Mouse (Mus musculus): ENCODE results near the gene Mei4. TPM values are rescaled to one million over a fixed set of nuclear protein-coding genes. Genes with fewer than 3 reads are reported as not detected.

The Mei4 gene
- polyA plus RNA-seq, 1 experiment from 2014 or later: 0.49 TPM

DNA sequence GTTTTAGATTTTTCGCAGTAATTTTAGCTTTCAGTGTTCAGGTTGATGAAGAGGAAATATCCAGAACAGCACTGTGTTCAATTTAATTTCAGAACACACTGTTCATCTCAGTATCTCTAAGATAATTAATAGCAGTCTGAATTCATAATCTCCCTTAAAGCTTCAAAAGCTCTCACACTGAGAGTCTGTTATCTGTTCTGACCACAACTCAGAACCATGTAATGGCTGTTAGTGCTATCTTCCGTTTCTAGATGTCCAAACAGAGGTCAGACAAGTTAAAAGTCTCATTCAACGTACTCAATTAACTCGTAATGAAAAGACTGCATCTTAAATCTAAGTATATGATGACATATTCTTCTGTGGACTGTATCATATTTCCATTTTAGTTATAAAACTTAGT is 77.1 kb downstream of the Mei4 start:
- Histone ChIP-seq H3K9ac (ENCODE audit: low read depth, low read length) (no peak overlapping the region), H3K27ac (ENCODE audit: low read depth, low read length) (no peak overlapping the region), H3K4me1 (ENCODE audit: control insufficient read depth, insufficient read depth, low read length) (no peaks in the 10 kb centered on the region), H3K9me3 (ENCODE audit: control insufficient read depth, low read length) (no peaks in the 10 kb centered on the region), H3K36me3 (ENCODE audit: control insufficient read depth, insufficient read depth, low read length) (no peaks in the 10 kb centered on the region), H3K27me3 (ENCODE audit: control insufficient read depth, insufficient read depth, low read length) (no peaks in the 10 kb centered on the region), H3K4me2 (replicated peaks; ENCODE audit: low read depth, low read length) (no peak overlapping the region), H3K4me3 (ENCODE audit: low read length) (no peak overlapping the region)
- 88% methylated on average over 4 of the region's 4 CpGs for WGBS
- ATAC-seq (ENCODE audit: low FRiP score, low TSS enrichment): no peak

DNA sequence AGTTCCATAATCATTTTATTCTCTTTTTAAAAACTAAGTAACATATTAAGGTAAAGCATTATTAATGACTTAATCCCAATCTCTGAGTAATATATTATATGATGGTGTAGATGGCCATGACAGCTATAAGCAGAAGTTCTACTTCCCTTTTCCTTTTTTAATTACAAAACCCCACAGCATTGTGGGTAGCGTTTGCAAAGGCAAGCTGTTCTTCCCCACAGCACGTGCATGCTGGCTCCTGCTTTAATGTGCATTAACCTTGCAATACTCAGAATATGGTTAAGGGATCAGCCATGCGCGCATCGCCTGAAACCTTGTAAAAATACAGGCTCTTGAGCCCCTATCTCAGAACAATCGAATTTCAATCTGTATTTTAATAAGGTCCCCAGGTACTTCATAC is 82.2 kb downstream of the Mei4 start:
- Histone ChIP-seq H3K4me1 (ENCODE audit: control insufficient read depth, insufficient read depth, low read length) (no peaks in the 10 kb centered on the region), H3K9ac (ENCODE audit: low read depth, low read length) (no peak overlapping the region), H3K36me3 (ENCODE audit: control insufficient read depth, insufficient read depth, low read length) (no peaks in the 10 kb centered on the region), H3K27me3 (ENCODE audit: control insufficient read depth, insufficient read depth, low read length) (no peaks in the 10 kb centered on the region), H3K27ac (ENCODE audit: low read depth, low read length) (no peak overlapping the region), H3K9me3 (ENCODE audit: control insufficient read depth, low read length) (no peaks in the 10 kb centered on the region), H3K4me2 (replicated peaks; ENCODE audit: low read depth, low read length) (no peak overlapping the region), H3K4me3 (ENCODE audit: low read length) (no peak overlapping the region)
- 72% methylated on average over 6 of the region's 6 CpGs for whole genome bisulfite sequencing
- ATAC-seq (ENCODE audit: low FRiP score, low TSS enrichment): no peak

DNA sequence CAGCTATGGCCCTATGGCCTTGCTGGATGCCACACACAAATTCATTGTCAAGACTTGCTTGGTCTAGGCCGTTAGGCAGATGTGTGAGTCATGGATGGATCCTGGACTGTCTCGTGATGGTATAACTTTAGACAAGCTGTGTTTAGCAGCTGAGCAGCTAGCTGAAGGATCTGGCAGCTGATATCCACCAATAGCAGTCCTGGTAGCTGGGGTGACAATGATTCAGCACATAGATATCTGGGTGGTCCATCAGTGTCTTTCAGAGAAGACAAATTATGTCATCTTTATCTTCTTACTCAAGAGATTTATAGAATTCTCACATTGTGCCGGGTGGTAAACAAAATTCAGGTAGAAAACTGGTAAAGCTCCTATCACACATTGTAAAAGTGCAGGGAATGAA is 93.4 kb downstream of the Mei4 start:
- Histone ChIP-seq H3K36me3 (ENCODE audit: control insufficient read depth, insufficient read depth, low read length) (no peaks in the 10 kb centered on the region), H3K9me3 (ENCODE audit: control insufficient read depth, low read length) (no peaks in the 10 kb centered on the region), H3K27me3 (ENCODE audit: control insufficient read depth, insufficient read depth, low read length) (no peaks in the 10 kb centered on the region), H3K4me3 (ENCODE audit: low read length) (no peak overlapping the region), H3K27ac (ENCODE audit: low read depth, low read length) (no peak overlapping the region), H3K4me2 (replicated peaks; ENCODE audit: low read depth, low read length) (no peak overlapping the region), H3K4me1 (ENCODE audit: control insufficient read depth, insufficient read depth, low read length) (no peaks in the 10 kb centered on the region), H3K9ac (ENCODE audit: low read depth, low read length) (no peak overlapping the region)
- WGBS: 86% methylated on average over 3 of the region's 3 CpGs
- no peak for ATAC-seq (ENCODE audit: low FRiP score, low TSS enrichment)

DNA sequence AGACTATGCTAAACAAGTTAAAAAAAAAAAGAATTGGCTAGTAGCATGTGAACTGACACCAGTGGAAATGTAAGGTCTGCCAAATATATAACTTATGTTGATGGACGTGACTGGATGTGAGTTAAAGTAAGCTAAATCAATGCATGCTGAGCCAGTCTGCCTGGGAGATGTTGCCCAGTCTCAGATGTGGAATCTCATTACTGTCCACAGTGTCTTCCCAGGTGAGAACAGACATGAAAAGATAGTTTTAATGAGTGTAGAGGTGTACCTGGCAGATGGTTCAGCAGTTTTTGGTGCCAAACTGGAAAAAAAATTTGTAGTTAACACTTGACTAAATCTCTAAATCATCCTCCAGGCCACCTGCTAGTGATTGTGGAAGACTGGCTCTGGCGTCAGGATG is 94.4 kb downstream of the Mei4 start:
- H3K4me3 ChIP-seq (ENCODE audit: low read length): no peak overlapping the region
- no peak for ATAC-seq (ENCODE audit: low FRiP score, low TSS enrichment)
- no peaks in the 10 kb centered on the region for H3K27me3 ChIP-seq (ENCODE audit: control insufficient read depth, insufficient read depth, low read length)
- H3K36me3 ChIP-seq (ENCODE audit: control insufficient read depth, insufficient read depth, low read length): no peaks in the 10 kb centered on the region
- H3K4me2 ChIP-seq (replicated peaks; ENCODE audit: low read depth, low read length): no peak overlapping the region
- no peaks in the 10 kb centered on the region for H3K4me1 ChIP-seq (ENCODE audit: control insufficient read depth, insufficient read depth, low read length)
- H3K9me3 ChIP-seq (ENCODE audit: control insufficient read depth, low read length): no peaks in the 10 kb centered on the region
- WGBS: 80% methylated on average over 2 of the region's 2 CpGs
- H3K27ac ChIP-seq (ENCODE audit: low read depth, low read length): no peak overlapping the region
- no peak overlapping the region for H3K9ac ChIP-seq (ENCODE audit: low read depth, low read length)

DNA sequence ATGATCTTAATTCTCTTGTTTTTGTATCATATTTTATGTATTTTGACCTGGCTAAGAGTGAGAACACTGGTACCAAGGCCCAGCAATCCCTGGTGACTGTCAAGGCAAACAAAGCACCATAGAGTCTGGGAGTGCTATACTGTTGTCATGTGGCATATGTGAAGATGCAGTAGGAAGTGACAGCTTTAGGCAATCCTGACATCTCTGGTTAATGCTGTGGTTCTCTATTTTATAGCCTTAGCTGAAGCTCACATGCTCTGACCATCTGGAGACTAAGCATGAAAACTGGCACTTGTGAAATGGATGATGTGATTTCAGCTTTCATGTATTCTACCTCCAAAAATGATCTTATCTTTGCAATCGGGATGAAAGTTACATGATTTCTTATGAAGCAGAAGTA is 103.3 kb downstream of the Mei4 start:
- ATAC-seq (ENCODE audit: low FRiP score, low TSS enrichment): no peak
- H3K9ac ChIP-seq (ENCODE audit: low read depth, low read length): no peak overlapping the region

DNA sequence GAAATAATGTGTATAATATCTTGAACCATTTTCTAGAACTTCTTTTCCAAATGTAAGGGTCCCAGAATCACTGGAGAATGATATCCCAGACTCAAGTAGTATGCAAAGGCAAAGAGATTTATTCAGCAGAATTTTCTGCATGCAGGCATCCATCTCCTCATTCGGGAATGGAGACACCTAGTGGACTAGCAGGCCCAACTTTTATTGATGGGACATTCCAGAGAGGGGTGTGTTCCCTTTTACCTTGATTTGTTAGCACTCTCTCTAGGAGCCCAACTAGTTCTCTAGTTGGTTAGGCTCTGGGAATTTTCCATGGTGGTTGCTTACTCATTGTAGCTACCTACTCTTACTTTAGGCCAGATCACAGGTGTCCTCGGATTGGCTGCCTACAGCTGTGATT is 105.5 kb downstream of the Mei4 start:
- Histone ChIP-seq H3K4me3 (ENCODE audit: low read length) (no peak overlapping the region), H3K36me3 (ENCODE audit: control insufficient read depth, insufficient read depth, low read length) (no peaks in the 10 kb centered on the region), H3K9me3 (ENCODE audit: control insufficient read depth, low read length) (no peaks in the 10 kb centered on the region), H3K27me3 (ENCODE audit: control insufficient read depth, insufficient read depth, low read length) (no peaks in the 10 kb centered on the region), H3K4me1 (ENCODE audit: control insufficient read depth, insufficient read depth, low read length) (no peaks in the 10 kb centered on the region), H3K9ac (ENCODE audit: low read depth, low read length) (no peak overlapping the region), H3K4me2 (replicated peaks; ENCODE audit: low read depth, low read length) (no peak overlapping the region), H3K27ac (ENCODE audit: low read depth, low read length) (no peak overlapping the region)
- WGBS: 60% methylated on average over 2 of the region's 2 CpGs
- ATAC-seq (ENCODE audit: low FRiP score, low TSS enrichment): no peak

More for the DNA sequence above, 103.3 kb downstream of the Mei4 start:
- Histone ChIP-seq H3K9me3 (ENCODE audit: control insufficient read depth, low read length) (no peaks in the 10 kb centered on the region), H3K4me2 (replicated peaks; ENCODE audit: low read depth, low read length) (no peak overlapping the region), H3K27ac (ENCODE audit: low read depth, low read length) (no peak overlapping the region), H3K4me3 (ENCODE audit: low read length) (no peak overlapping the region), H3K4me1 (ENCODE audit: control insufficient read depth, insufficient read depth, low read length) (no peaks in the 10 kb centered on the region), H3K27me3 (ENCODE audit: control insufficient read depth, insufficient read depth, low read length) (no peaks in the 10 kb centered on the region), H3K36me3 (ENCODE audit: control insufficient read depth, insufficient read depth, low read length) (no peaks in the 10 kb centered on the region)
- 93% methylated on average over 1 of the region's 1 CpGs for WGBS

DNA sequence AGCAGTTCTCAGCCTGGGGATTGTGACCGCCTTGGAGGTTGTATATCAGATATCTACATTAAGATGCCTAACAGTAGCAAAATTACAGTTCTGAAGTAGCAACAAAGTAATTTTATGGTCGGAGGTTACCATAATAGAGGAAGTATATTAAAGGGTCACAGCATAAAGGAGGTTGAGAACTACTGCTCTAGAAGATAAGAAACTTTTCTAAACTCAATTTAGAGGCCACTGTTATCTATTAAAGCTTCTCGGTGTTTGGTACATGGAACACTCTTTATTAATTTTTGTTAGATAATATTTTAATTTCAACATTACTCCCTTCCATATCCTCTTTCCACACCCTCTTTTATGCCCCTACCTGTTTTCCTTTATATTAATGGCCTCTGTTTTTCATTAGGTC is 119.0 kb downstream of the Mei4 start:
- H3K27ac ChIP-seq (ENCODE audit: low read depth, low read length): no peak overlapping the region
- no peaks in the 10 kb centered on the region for H3K27me3 ChIP-seq (ENCODE audit: control insufficient read depth, insufficient read depth, low read length)
- H3K9ac ChIP-seq (ENCODE audit: low read depth, low read length): no peak overlapping the region
- no peak for ATAC-seq (ENCODE audit: low FRiP score, low TSS enrichment)
- WGBS: 83% methylated on average over 3 of the region's 3 CpGs
- no peak overlapping the region for H3K4me3 ChIP-seq (ENCODE audit: low read length)
- H3K9me3 ChIP-seq (ENCODE audit: control insufficient read depth, low read length): no peaks in the 10 kb centered on the region
- no peak overlapping the region for H3K4me2 ChIP-seq (replicated peaks; ENCODE audit: low read depth, low read length)
- no peaks in the 10 kb centered on the region for H3K36me3 ChIP-seq (ENCODE audit: control insufficient read depth, insufficient read depth, low read length)
- H3K4me1 ChIP-seq (ENCODE audit: control insufficient read depth, insufficient read depth, low read length): no peaks in the 10 kb centered on the region

DNA sequence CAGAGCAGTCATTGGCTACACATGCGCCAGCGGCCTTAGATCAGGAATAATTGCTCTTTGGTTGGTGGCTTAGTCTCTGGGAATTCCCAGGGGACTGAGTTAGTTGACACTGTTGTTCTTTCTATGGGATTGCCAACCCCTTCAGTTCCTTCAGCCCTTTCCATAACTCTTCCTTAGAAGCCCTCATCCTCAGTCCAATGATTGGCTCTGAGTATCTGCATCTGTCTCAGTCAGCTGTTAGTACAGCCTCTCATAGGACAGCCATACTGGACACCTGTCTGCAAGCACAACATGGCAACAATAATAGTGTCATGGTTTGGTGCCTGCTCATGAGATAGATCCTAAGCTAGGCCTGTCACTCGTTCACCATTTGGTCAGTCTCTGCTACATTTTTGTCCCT is 149.5 kb downstream of the Mei4 start:
- Histone ChIP-seq H3K9me3 (ENCODE audit: control insufficient read depth, low read length) (no peaks in the 10 kb centered on the region), H3K27ac (ENCODE audit: low read depth, low read length) (no peak overlapping the region), H3K4me2 (replicated peaks; ENCODE audit: low read depth, low read length) (no peak overlapping the region), H3K4me3 (ENCODE audit: low read length) (no peak overlapping the region), H3K36me3 (ENCODE audit: control insufficient read depth, insufficient read depth, low read length) (no peaks in the 10 kb centered on the region), H3K4me1 (ENCODE audit: control insufficient read depth, insufficient read depth, low read length) (no peaks in the 10 kb centered on the region), H3K27me3 (ENCODE audit: control insufficient read depth, insufficient read depth, low read length) (no peaks in the 10 kb centered on the region), H3K9ac (ENCODE audit: low read depth, low read length) (no peak overlapping the region)
- 75% methylated on average over 3 of the region's 3 CpGs for WGBS
- ATAC-seq (ENCODE audit: low FRiP score, low TSS enrichment): no peak

DNA sequence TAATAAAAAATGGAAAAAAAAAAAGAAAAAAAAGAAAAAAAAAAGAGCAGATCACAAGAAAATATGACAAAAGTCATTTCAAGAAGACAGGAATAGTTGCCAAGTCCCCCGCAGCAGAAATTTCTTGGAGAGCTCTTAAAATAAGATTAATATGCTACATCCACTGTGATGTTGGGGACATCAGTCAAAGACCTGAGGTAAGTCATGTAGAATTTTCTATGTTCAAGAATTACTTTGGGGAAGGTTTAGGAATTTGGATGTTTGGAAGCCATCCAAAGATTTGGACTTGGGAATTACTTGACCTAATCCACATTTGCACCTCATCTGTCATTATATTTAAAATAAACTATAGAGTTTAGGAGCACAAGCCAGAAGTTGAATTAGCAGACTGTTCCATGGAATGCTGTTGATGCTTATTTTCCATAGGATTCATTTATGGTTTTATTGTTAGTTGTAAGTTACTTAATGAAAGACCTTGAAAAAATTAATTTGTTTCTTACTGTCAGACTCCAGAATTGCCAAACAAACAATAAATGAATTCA is 179.1 kb downstream of the Mei4 start:
- Histone ChIP-seq H3K36me3 (ENCODE audit: control insufficient read depth, insufficient read depth, low read length) (no peaks in the 10 kb centered on the region), H3K4me3 (ENCODE audit: low read length) (no peak overlapping the region), H3K4me1 (ENCODE audit: control insufficient read depth, insufficient read depth, low read length) (no peaks in the 10 kb centered on the region), H3K9me3 (ENCODE audit: control insufficient read depth, low read length) (no peaks in the 10 kb centered on the region), H3K27ac (ENCODE audit: low read depth, low read length) (no peak overlapping the region), H3K9ac (ENCODE audit: low read depth, low read length) (no peak overlapping the region), H3K4me2 (replicated peaks; ENCODE audit: low read depth, low read length) (no peak overlapping the region), H3K27me3 (ENCODE audit: control insufficient read depth, insufficient read depth, low read length) (no peaks in the 10 kb centered on the region)
- WGBS: 76% methylated on average over 1 of the region's 1 CpGs
- no peak for ATAC-seq (ENCODE audit: low FRiP score, low TSS enrichment)

DNA sequence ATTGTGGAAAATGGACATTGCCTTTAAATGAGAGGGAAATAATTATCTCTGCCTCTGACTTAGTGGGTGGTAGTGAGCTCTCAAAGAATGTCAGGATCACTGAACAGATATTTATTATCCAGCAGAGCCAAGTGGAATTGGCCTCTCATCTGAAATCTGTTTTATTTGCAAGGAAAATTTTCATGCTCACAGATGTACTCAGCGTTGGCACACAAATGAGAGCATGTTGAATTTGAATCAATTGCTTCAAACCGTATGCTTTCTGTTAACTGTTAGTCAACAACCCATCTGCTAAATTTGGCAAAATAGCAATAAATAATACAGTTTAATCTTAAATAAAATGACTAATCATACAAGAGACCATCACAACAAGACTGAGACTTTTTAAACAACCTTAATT is 181.0 kb downstream of the Mei4 start:
- H3K9ac ChIP-seq (ENCODE audit: low read depth, low read length): no peak overlapping the region
- H3K4me3 ChIP-seq (ENCODE audit: low read length): no peak overlapping the region
- ATAC-seq (ENCODE audit: low FRiP score, low TSS enrichment): no peak
- no peaks in the 10 kb centered on the region for H3K4me1 ChIP-seq (ENCODE audit: control insufficient read depth, insufficient read depth, low read length)
- WGBS: 92% methylated on average over 2 of the region's 2 CpGs
- H3K9me3 ChIP-seq (ENCODE audit: control insufficient read depth, low read length): no peaks in the 10 kb centered on the region
- no peaks in the 10 kb centered on the region for H3K27me3 ChIP-seq (ENCODE audit: control insufficient read depth, insufficient read depth, low read length)
- H3K4me2 ChIP-seq (replicated peaks; ENCODE audit: low read depth, low read length): no peak overlapping the region
- H3K36me3 ChIP-seq (ENCODE audit: control insufficient read depth, insufficient read depth, low read length): no peaks in the 10 kb centered on the region
- H3K27ac ChIP-seq (ENCODE audit: low read depth, low read length): no peak overlapping the region
